Mouse (Mus musculus) hindbrain, embryonic 15.5 days (tissue): ENCODE results near the gene Cfl1. TPM values are rescaled to one million over a fixed set of nuclear protein-coding genes. Genes with fewer than 3 reads are reported as not detected.

Experiments used
- ATAC-seq: fragments of 200-750 bp; cut with Nextera tagmentation; 2 replicates; pipeline ENCODE4 v1.8.0; 2017; ENCODE audit warnings: low read depth, moderate number of reproducible peaks, moderate TSS enrichment; ENCODE audit not compliant: low FRiP score
- H3K27ac ChIP-seq: fragments of 300-500 bp; sonication (generic); replicated peaks from 2 replicates; pipeline ENCODE4 v1.5.1; 2015; ENCODE audit warnings: mild to moderate bottlenecking, inconsistent platforms
- H3K27me3 ChIP-seq: fragments of 300-500 bp; sonication (generic); 2 replicates; pipeline ENCODE4 v1.6.1; 2015; ENCODE audit warnings: control low read depth, inconsistent platforms
- H3K36me3 ChIP-seq: fragments of 300-500 bp; sonication (generic); 2 replicates; pipeline ENCODE4 v1.6.1; 2015; ENCODE audit warnings: control low read depth, inconsistent platforms
- H3K4me1 ChIP-seq: fragments of 300-500 bp; sonication (generic); replicated peaks from 2 replicates; pipeline ENCODE4 v1.6.1; 2015; ENCODE audit warnings: control low read depth, inconsistent platforms
- H3K4me2 ChIP-seq: fragments of 300-500 bp; sonication (generic); 2 replicates; pipeline ENCODE4 v1.6.1; 2015; ENCODE audit warnings: moderate library complexity, mild to moderate bottlenecking, inconsistent platforms
- H3K4me3 ChIP-seq: fragments of 300-500 bp; sonication (generic); 2 replicates; pipeline ENCODE4 v1.5.1; 2015; ENCODE audit warnings: mild to moderate bottlenecking, inconsistent platforms
- H3K9ac ChIP-seq: fragments of 300-500 bp; sonication (generic); 2 replicates; pipeline ENCODE4 v1.6.1; 2015; ENCODE audit warnings: inconsistent platforms
- H3K9me3 ChIP-seq: fragments of 300-500 bp; sonication (generic); 2 replicates; pipeline ENCODE4 v1.6.1; 2016; ENCODE audit warnings: control low read depth, inconsistent platforms
- WGBS: fragments of 180-500 bp; shearing (Covaris S2); methylation state at CpG from one replicate; pipeline ENCODE4 v1.1.7; 2015; 5-methylcytosine and 5-hydroxymethylcytosine counted together
- polyA plus RNA-seq: library from polyadenylated mRNA; unstranded; fragments of >200 nt; fragmentation: Nextera tagmentation; extraction: Ambion mirVana; gene quantifications from 2 replicates; pipeline ENCODE4 v1.2.1, GENCODE M21; 2015

The Cfl1 gene
- polyA plus RNA-seq, 1 experiment from 2014 or later, result 3,538 TPM

- H3K27me3 ChIP-seq, result no peaks in the 10 kb centered on the region
- H3K4me2 ChIP-seq, result no peak overlapping the region
- H3K4me3 ChIP-seq, result no peak overlapping the region
- 88% methylated on average over 12 of the region's 12 CpGs for WGBS
- ATAC-seq, result no peak
- no peaks in the 10 kb centered on the region for H3K9me3 ChIP-seq
- H3K4me1 ChIP-seq, result peaks cover 17% of the 10 kb centered on the region
- H3K36me3 ChIP-seq, result peaks cover 51% of the 10 kb centered on the region
- no peak overlapping the region for H3K27ac ChIP-seq
- no peak overlapping the region for H3K9ac ChIP-seq
Observed at GRCm38 (mm10) chr19:5495353-5496051, 5.2 kb downstream of the Cfl1 start.

DNA sequence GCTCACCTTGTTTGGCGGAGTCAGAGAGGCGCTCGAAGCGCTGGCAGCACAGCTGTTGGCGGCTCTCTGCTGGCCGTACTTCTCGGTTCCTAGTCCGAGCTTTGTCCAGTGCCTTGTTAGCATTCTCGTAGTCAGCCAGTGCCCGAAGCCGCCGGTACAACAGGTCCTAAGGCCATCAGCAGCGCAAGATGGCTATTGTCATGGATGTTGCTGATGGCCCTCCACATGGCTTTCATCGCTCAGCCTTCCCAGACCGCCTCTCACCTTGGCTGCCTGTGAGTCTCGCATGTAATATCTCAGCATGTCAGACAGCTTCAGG is 5.8 kb downstream of the Cfl1 start:
- 87% methylated on average over 16 of the region's 16 CpGs for WGBS
- Histone ChIP-seq H3K4me3 (no peak overlapping the region), H3K9ac (no peak overlapping the region), H3K27ac (no peak overlapping the region), H3K4me1 (peaks cover 17% of the 10 kb centered on the region), H3K9me3 (no peaks in the 10 kb centered on the region), H3K36me3 (peaks cover 51% of the 10 kb centered on the region), H3K27me3 (no peaks in the 10 kb centered on the region), H3K4me2 (no peak overlapping the region)
- ATAC-seq, result no peak

DNA sequence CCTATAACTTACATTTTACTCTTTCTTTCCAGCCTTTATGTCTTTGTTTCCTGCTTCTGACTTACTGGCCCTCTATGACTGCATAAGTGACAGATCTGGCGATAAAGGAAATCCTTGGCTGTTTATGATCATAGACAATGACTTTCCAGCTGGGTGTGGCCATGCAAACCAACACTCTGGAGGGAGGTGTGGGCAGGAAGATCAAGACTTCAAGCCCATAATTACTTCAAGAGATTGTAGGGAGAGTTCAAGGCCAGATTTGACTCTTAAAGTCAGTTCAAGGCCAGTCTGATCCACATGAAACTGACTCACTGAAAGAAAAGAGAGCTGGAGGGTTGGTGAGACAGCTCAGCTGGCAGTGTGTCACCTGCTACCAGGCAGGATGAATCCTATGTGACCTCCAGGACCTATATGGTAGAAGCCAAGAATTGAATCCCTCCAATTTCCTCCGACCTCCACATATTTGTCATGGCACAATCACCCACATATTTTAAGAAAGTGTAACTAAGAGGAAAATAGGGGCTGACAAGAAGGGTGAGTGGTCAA is 10.1 kb downstream of the Cfl1 start:
- H3K9ac ChIP-seq, result no peak overlapping the region
- H3K27me3 ChIP-seq, result no peaks in the 10 kb centered on the region
- 96% methylated on average over 2 of the region's 2 CpGs for WGBS
- H3K27ac ChIP-seq, result no peak overlapping the region
- no peak overlapping the region for H3K4me3 ChIP-seq
- no peak for ATAC-seq
- no peaks in the 10 kb centered on the region for H3K4me1 ChIP-seq
- no peaks in the 10 kb centered on the region for H3K9me3 ChIP-seq
- no peak overlapping the region for H3K4me2 ChIP-seq
- peaks cover 29% of the 10 kb centered on the region for H3K36me3 ChIP-seq

DNA sequence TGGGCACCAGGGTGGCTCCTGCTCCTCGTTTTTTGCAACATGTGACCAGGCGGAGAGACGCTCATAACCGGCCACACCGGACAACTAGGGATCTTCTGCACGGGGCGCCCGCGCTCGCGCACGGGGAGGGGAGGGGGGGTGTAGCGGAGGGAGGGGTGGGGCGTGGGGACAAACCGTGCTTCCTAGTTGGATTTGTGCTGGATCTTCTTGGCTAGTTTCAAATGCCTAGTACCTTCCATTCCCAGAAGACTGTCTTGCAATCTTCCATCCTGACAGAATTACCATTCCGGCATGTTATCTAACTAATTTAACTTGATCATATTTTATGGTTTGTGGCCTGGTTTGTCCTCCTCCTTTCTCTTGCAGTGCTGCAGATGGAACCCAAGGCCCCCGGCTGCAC is 13.4 kb downstream of the Cfl1 start, which contains the start of gene 1700020D05Rik:
1700020D05Rik (minus strand) TSS at position 101 of the 400 bp plus-strand sequence.
- Histone ChIP-seq H3K4me1 (no peaks in the 10 kb centered on the region; the same call in 1 of the 2 replicates), H3K4me3 (no peak within 1 kb of the TSS), H3K9me3 (no peaks in the 10 kb centered on the region), H3K36me3 (peaks cover 5% of the 10 kb centered on the region; the same call in 1 of the 2 replicates), H3K27ac (no peak within 1 kb of the TSS), H3K27me3 (no peaks in the 10 kb centered on the region), H3K9ac (no peak within 1 kb of the TSS), H3K4me2 (no peak within 1 kb of the TSS)
- no peak for ATAC-seq
- WGBS, result 54% methylated on average over 17 of the region's 17 CpGs

- Histone ChIP-seq H3K9me3 (no peaks in the 10 kb centered on the region), H3K4me1 (peaks cover 30% of the 10 kb centered on the region), H3K27ac (peak within 1 kb of the TSS; percentile 77), H3K4me3 (peak within 1 kb of the TSS; percentile 46), H3K36me3 (no peaks in the 10 kb centered on the region), H3K9ac (peak within 1 kb of the TSS; percentile 68), H3K27me3 (no peaks in the 10 kb centered on the region), H3K4me2 (peak within 1 kb of the TSS; percentile 87)
- 2% methylated on average over 46 of the region's 47 CpGs for WGBS
- ATAC-seq, result peak; percentile 100
Observed at GRCm38 (mm10) chr19:5510031-5511026, 20.1 kb downstream of the Cfl1 start, which contains the start of gene Snx32. Snx32 (minus strand) TSS chr19:5510538.

- H3K4me3 ChIP-seq, result peak overlapping the region; percentile 46
- H3K9me3 ChIP-seq, result no peaks in the 10 kb centered on the region
- peak overlapping the region; percentile 77 for H3K27ac ChIP-seq
- peak overlapping the region; percentile 87 for H3K4me2 ChIP-seq
- H3K27me3 ChIP-seq, result no peaks in the 10 kb centered on the region
- peaks cover 30% of the 10 kb centered on the region for H3K4me1 ChIP-seq
- 53% methylated on average over 15 of the region's 15 CpGs for WGBS
- peak overlapping the region; percentile 45 for H3K9ac ChIP-seq
- no peak for ATAC-seq
- no peaks in the 10 kb centered on the region for H3K36me3 ChIP-seq
Observed at GRCm38 (mm10) chr19:5511074-5511632, 20.9 kb downstream of the Cfl1 start.

DNA sequence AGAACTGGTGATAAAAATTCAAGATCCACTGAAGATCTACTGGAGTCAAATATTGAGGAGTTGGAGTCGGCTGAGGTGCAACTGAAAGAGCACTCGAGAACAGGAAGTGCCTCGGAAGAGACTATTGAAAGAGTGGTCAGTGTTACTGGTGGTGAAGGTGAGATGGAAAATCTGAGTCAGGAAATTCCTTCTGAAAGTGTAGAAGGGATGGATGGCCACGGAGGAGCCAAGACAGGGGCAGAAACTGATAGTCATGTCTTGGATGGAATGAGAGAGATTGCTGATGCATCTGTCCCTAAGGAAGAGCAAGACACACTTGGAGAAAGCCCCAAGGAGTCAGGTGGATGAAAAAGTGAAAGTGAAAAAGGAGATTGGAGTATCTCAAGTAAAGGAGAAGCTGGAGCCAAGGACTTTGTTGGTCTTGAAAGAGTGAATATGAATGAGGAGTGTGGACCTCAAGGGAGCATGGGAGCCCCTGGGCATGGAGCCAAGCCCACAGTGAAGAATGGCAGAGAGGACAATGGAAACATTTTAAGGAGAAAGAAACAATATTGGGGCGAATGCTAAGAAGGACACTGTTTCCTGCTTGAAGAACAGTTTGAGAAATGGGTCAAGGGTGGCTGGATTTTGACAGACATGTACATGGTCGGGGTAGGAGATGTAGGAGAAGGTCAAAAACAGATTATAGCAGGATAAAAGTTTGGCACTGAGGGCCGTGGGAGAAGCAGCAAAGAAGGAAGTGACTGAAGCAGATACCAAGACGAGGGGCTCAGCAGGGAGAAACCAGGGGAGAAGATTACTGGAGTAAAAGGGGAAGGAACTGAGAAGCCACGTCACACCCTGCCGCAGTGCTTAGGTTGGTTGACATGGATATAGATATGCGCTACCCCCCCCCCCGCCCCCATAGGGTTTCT is 22.1 kb downstream of the Cfl1 start:
- no peaks in the 10 kb centered on the region for H3K36me3 ChIP-seq
- ATAC-seq, result no peak
- 78% methylated on average over 12 of the region's 12 CpGs for WGBS
- no peak overlapping the region for H3K4me3 ChIP-seq
- peaks cover 30% of the 10 kb centered on the region for H3K4me1 ChIP-seq
- no peak overlapping the region for H3K9ac ChIP-seq
- H3K27me3 ChIP-seq, result no peaks in the 10 kb centered on the region
- H3K4me2 ChIP-seq, result peak overlapping the region; percentile 5
- H3K9me3 ChIP-seq, result no peaks in the 10 kb centered on the region
- H3K27ac ChIP-seq, result no peak overlapping the region

- no peaks in the 10 kb centered on the region for H3K36me3 ChIP-seq
- peaks cover 30% of the 10 kb centered on the region for H3K4me1 ChIP-seq
- H3K27me3 ChIP-seq, result no peaks in the 10 kb centered on the region
- H3K4me2 ChIP-seq, result no peak overlapping the region
- no peaks in the 10 kb centered on the region for H3K9me3 ChIP-seq
- H3K9ac ChIP-seq, result no peak overlapping the region
- 87% methylated on average over 3 of the region's 3 CpGs for WGBS
- no peak overlapping the region for H3K27ac ChIP-seq
- H3K4me3 ChIP-seq, result no peak overlapping the region
- no peak for ATAC-seq
Observed at GRCm38 (mm10) chr19:5513005-5513349, 22.7 kb downstream of the Cfl1 start.

GRCm38 (mm10) chr19:5515840-5516777 is 25.9 kb downstream of the Cfl1 start:
- H3K36me3 ChIP-seq, result no peaks in the 10 kb centered on the region
- H3K4me2 ChIP-seq, result no peak overlapping the region
- H3K4me1 ChIP-seq, result peaks cover 13% of the 10 kb centered on the region
- H3K4me3 ChIP-seq, result no peak overlapping the region
- no peaks in the 10 kb centered on the region for H3K9me3 ChIP-seq
- H3K9ac ChIP-seq, result no peak overlapping the region
- H3K27ac ChIP-seq, result no peak overlapping the region
- ATAC-seq, result no peak
- no peaks in the 10 kb centered on the region for H3K27me3 ChIP-seq
- 66% methylated on average over 7 of the region's 7 CpGs for WGBS

GRCm38 (mm10) chr19:5516906-5517505 is 26.8 kb downstream of the Cfl1 start:
- Histone ChIP-seq H3K4me1 (peaks cover 7% of the 10 kb centered on the region; the same call in 1 of the 2 replicates), H3K27ac (no peak overlapping the region), H3K27me3 (no peaks in the 10 kb centered on the region), H3K4me2 (no peak overlapping the region), H3K9me3 (no peaks in the 10 kb centered on the region), H3K9ac (no peak overlapping the region), H3K36me3 (no peaks in the 10 kb centered on the region), H3K4me3 (no peak overlapping the region)
- WGBS, result 80% methylated on average over 8 of the region's 8 CpGs
- ATAC-seq, result no peak
